Mouse (Mus musculus) midbrain, embryonic 11.5 days (tissue): ENCODE measurements around the gene Itpk1. TPM values are rescaled to one million over a fixed set of nuclear protein-coding genes. Genes with fewer than 3 reads are reported as not detected.

ENCODE experiments used
- ATAC-seq: fragments of 200-750 bp; cut with Nextera tagmentation; 2 replicates; pipeline ENCODE4 v1.8.0; 2017; ENCODE audit warnings: moderate TSS enrichment, moderate library complexity; ENCODE audit not compliant: low FRiP score
- DNase-seq: peaks from one replicate; pipeline ENCODE4 v3.0.0; 2015; ENCODE audit warnings: low spot score; ENCODE audit errors: missing footprints
- H3K27ac ChIP-seq: fragments of 300-500 bp; sonication (generic); 2 replicates; pipeline ENCODE4 v1.5.1; 2014; ENCODE audit warnings: low read depth, low read length
- H3K27me3 ChIP-seq: fragments of 300-500 bp; sonication (generic); 2 replicates; pipeline ENCODE4 v1.6.1; 2014; ENCODE audit warnings: mild to moderate bottlenecking, low read length, moderate library complexity, mixed read lengths; ENCODE audit not compliant: control insufficient read depth, insufficient read depth
- H3K36me3 ChIP-seq: fragments of 300-500 bp; sonication (generic); 2 replicates; pipeline ENCODE4 v1.6.1; 2014; ENCODE audit warnings: mild to moderate bottlenecking, low read length, moderate library complexity, mixed read lengths; ENCODE audit not compliant: control insufficient read depth, insufficient read depth
- H3K4me1 ChIP-seq: fragments of 300-500 bp; sonication (generic); 2 replicates; pipeline ENCODE4 v1.6.1; 2014; ENCODE audit warnings: low read length; ENCODE audit not compliant: control insufficient read depth, insufficient read depth
- H3K4me2 ChIP-seq: fragments of 300-500 bp; sonication (generic); 2 replicates; pipeline ENCODE4 v1.6.1; 2014; ENCODE audit warnings: mild to moderate bottlenecking, moderate library complexity
- H3K4me3 ChIP-seq: fragments of 300-500 bp; sonication (generic); 2 replicates; pipeline ENCODE4 v1.5.1; 2014; ENCODE audit warnings: low read depth, low read length
- H3K9ac ChIP-seq: fragments of 300-500 bp; sonication (generic); 2 replicates; pipeline ENCODE4 v1.6.1; 2014; ENCODE audit warnings: low read length
- H3K9me3 ChIP-seq: fragments of 300-500 bp; sonication (generic); 2 replicates; pipeline ENCODE4 v1.6.1; 2016; ENCODE audit warnings: low read length; ENCODE audit not compliant: control insufficient read depth
- WGBS: fragments of 180-500 bp; shearing (Covaris S2); extraction: QIAGEN DNeasy Blood & Tissue Kit; methylation state at CpG from one replicate; pipeline ENCODE4 v1.1.7; 2014; 5-methylcytosine and 5-hydroxymethylcytosine counted together
- polyA plus RNA-seq: library from polyadenylated mRNA; unstranded; fragments of >200 nt; fragmentation: Nextera tagmentation; extraction: Ambion mirVana; gene quantifications from 2 replicates; pipeline ENCODE4 v1.2.1, GENCODE M21; 2014

Gene Itpk1
- polyA plus RNA-seq, 1 experiment from 2014 or later: 14.2 TPM

- Histone ChIP-seq H3K36me3 (no peaks in the 10 kb centered on the region), H3K27ac (no peak overlapping the region), H3K27me3 (no peaks in the 10 kb centered on the region), H3K4me2 (no peak overlapping the region), H3K4me3 (no peak overlapping the region), H3K4me1 (peaks cover 12% of the 10 kb centered on the region), H3K9me3 (no peaks in the 10 kb centered on the region), H3K9ac (no peak overlapping the region)
- ATAC-seq (no peak), DNase-seq (no peak)
- 74% methylated on average over 3 of the region's 3 CpGs for WGBS
These were observed 27.6 kb downstream of the Itpk1 start for GRCm38 (mm10) chr12:102677089-102677488.

DNA sequence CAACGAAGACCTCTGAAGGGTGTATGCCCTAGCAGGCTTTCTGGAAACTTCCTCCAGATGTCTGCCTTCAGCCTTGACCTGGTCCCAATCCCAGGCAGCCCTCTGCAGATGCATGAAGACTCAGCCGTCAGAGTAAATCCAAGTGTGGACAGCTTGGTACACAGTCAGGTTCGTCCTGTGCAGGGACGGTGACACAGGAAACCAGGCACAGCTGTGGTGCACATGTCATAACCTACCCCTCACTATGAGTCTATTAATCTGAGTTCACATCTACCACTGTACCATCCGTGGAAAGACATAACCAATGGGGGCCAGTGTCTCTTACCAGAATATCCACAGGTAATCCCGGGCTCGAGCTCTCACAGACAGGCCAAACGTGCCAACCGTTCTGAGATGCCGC is 30.2 kb downstream of the Itpk1 start:
- H3K4me3 ChIP-seq: no peak overlapping the region
- WGBS: 91% methylated on average over 10 of the region's 10 CpGs
- H3K4me2 ChIP-seq: no peak overlapping the region
- no peaks in the 10 kb centered on the region for H3K9me3 ChIP-seq
- no peaks in the 10 kb centered on the region for H3K36me3 ChIP-seq
- no peak for DNase-seq
- no peak for ATAC-seq
- H3K27me3 ChIP-seq: no peaks in the 10 kb centered on the region
- no peak overlapping the region for H3K9ac ChIP-seq
- H3K27ac ChIP-seq: no peak overlapping the region
- H3K4me1 ChIP-seq: peaks cover 20% of the 10 kb centered on the region

DNA sequence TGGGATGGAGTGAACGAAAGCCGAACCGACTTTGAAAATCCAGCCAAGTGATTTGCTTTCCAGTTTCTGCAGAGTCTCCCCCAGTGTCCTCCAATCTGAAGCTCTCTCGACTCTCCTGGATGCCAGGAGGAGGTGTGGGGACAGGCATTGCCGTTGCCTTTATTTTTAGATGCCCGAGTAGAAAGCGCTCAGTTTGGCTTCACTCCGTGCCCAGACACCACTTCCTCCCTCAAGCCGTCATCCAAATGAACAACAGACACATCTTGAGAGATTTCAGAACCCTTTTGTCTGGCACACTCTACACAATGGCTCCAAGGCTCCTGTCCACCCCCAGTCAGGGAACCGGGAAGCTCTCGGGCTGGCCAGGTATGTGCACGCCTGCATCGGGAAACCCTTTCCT is 30.6 kb downstream of the Itpk1 start:
- Histone ChIP-seq H3K4me1 (peaks cover 16% of the 10 kb centered on the region), H3K9ac (no peak overlapping the region), H3K9me3 (no peaks in the 10 kb centered on the region), H3K4me3 (no peak overlapping the region), H3K27me3 (no peaks in the 10 kb centered on the region), H3K36me3 (no peaks in the 10 kb centered on the region), H3K4me2 (no peak overlapping the region), H3K27ac (no peak overlapping the region)
- WGBS: 93% methylated on average over 13 of the region's 13 CpGs
- ATAC-seq (no peak), DNase-seq (no peak)

DNA sequence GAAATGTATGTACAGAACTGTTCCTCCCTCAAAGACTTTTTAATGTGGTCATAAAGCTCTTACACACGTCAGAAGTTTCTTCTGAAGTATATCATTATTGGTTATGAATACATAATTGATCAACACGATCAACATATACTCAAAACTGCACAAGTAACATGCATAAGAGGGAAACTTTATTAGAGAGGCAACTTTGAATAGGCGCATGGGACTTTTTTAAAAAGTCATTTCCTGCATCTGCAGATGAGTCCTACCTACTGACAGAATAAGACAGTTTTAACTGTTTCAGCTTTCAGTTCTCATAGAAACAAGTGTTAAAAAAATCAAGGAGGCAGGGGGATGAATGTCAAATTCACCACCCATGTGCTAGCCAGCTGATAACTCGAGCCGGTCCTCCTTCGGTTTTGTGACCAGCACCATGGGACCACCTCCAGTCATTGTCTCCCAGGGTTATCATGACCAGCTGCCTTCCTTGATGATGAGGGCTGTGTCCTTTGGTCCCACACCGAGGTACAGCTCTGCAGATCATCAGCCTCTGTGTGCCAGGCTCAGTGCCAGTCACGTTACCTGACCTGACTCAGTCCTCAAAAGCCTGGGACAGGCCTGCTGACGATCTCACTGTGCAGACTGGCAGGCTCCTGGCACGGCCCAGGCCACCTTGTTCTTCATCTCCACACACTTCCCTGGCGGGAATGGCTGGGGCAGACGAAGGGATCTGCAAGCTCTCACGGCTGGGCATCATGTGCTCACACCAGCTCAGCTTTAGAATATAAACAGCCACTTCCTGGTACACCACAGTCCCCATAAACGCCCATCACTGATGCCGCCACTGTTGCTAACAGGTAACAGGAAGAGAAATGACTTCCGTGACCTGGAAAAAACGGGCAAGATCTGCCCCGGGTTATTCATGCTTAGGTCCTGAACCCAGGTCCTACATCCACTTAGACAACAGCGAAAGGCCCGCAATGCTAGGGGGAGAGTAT is 31.6 kb downstream of the Itpk1 start:
- DNase-seq: no peak
- Histone ChIP-seq H3K9ac (no peak overlapping the region), H3K27me3 (no peaks in the 10 kb centered on the region), H3K27ac (no peak overlapping the region), H3K4me1 (peaks cover 9% of the 10 kb centered on the region), H3K36me3 (no peaks in the 10 kb centered on the region), H3K4me3 (no peak overlapping the region), H3K9me3 (no peaks in the 10 kb centered on the region), H3K4me2 (no peak overlapping the region)
- 89% methylated on average over 20 of the region's 20 CpGs for WGBS
- ATAC-seq: no peak

DNA sequence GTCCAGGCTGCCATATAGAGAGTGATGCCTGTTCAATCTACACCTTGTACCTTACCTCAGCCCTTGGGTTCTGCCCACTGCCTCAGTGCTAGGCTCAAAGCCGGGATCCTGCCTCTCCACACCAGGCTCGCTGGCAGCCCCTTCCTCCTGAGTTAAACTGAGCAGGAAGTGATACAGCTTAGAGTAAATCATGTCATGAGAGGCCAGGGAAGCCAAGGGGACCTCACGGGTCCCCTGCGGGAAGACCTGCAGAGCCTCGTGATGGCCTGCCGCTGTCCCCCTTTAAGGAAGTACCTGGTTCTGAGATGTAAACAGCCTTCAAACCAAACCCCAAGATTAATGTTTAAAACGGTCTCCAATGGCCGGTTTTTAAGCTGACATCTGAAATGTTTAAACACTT is 32.6 kb downstream of the Itpk1 start:
- no peaks in the 10 kb centered on the region for H3K27me3 ChIP-seq
- H3K4me3 ChIP-seq: no peak overlapping the region
- no peaks in the 10 kb centered on the region for H3K9me3 ChIP-seq
- H3K4me1 ChIP-seq: peaks cover 8% of the 10 kb centered on the region
- H3K4me2 ChIP-seq: no peak overlapping the region
- no peak overlapping the region for H3K27ac ChIP-seq
- DNase-seq (no peak), ATAC-seq (no peak)
- no peaks in the 10 kb centered on the region for H3K36me3 ChIP-seq
- WGBS: 83% methylated on average over 8 of the region's 8 CpGs
- H3K9ac ChIP-seq: no peak overlapping the region

DNA sequence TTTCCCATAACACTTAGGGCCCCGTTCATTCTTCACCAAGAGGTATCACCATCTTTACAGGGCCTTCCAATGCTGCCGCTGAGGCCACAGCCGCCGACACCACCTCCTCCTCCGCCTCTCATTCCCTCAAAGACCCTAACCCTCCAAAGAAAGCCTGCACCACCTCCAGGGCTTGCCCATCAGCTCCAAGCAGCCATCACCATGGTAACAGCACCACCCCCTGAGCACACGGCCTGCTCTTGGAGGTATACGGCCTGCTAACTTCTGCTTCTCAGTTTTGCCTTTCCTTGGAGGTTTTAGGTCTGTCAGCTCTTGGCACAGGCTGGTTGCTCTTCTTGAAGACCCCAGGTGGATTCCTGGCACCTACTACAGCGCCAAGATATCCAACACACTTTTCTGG is 33.9 kb downstream of the Itpk1 start:
- Histone ChIP-seq H3K4me2 (no peak overlapping the region), H3K4me1 (peaks cover 8% of the 10 kb centered on the region), H3K9ac (no peak overlapping the region), H3K27ac (no peak overlapping the region), H3K27me3 (no peaks in the 10 kb centered on the region), H3K36me3 (no peaks in the 10 kb centered on the region), H3K9me3 (no peaks in the 10 kb centered on the region), H3K4me3 (no peak overlapping the region)
- DNase-seq: no peak
- WGBS: 32% methylated on average over 8 of the region's 8 CpGs
- peak; percentile 70; the same call in 1 of the 2 replicates for ATAC-seq

DNA sequence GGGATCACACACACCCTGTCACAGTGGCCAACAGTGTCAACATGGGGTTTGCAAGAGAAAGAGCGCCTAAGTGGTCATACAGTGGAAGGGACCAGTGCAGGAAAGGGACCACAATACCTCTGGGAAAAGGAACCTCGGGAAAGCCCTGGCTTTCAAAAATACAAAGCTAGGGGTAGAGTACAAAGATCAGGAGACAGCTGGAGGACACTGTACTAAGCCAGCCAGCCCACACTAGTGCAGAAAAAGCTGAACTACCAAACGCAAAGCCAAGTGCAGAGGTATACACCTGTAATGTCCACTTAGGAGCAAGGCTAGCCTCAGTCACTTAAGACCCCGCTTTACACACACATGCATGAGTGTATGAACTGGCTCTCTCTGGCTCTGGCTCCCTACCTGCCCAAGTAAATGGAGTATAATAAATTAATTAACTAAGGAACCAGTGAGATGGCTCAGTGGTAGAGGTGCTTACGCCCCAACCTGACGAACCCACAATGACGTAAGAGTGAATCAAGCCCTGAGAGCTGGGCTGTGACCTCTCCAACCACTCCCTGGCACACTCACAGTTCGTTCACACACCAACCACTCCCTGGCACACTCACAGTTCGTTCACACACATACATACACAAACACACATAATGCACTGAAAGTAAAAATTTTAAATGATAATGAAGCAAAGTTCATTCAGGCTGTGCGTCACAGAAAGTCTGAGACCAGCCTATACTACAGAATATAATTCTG is 39.1 kb downstream of the Itpk1 start:
- Histone ChIP-seq H3K4me1 (peaks cover 2% of the 10 kb centered on the region), H3K9ac (no peak overlapping the region), H3K9me3 (no peaks in the 10 kb centered on the region), H3K27me3 (no peaks in the 10 kb centered on the region), H3K4me3 (no peak overlapping the region), H3K4me2 (no peak overlapping the region), H3K27ac (no peak overlapping the region), H3K36me3 (no peaks in the 10 kb centered on the region)
- 91% methylated on average over 10 of the region's 10 CpGs for WGBS
- ATAC-seq (no peak), DNase-seq (no peak)

DNA sequence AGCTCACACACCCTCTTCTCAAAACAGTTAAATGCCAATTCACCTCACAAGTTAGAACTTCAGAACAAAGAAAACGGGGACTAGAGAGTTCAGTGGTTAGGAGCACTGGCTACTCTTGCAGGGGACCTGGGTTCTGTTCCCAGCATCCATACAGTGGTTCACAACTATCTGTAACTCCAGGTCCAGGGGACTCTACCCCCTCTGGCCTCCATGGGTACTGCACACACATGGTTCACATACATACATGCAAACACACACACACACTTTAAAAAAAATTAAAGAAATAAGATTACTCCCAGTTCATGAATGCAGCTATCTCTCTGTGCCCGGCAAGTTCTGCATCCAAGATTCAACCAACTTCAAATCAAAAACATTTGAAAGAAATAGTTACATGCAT is 40.7 kb downstream of the Itpk1 start:
- Histone ChIP-seq H3K36me3 (no peaks in the 10 kb centered on the region), H3K9ac (no peak overlapping the region)
- no peak for ATAC-seq

More for the DNA sequence above, 40.7 kb downstream of the Itpk1 start:
- no peak for DNase-seq
- no peak overlapping the region for H3K4me3 ChIP-seq
- H3K4me1 ChIP-seq: no peaks in the 10 kb centered on the region
- H3K4me2 ChIP-seq: no peak overlapping the region
- no peaks in the 10 kb centered on the region for H3K9me3 ChIP-seq
- no peaks in the 10 kb centered on the region for H3K27me3 ChIP-seq
- no peak overlapping the region for H3K27ac ChIP-seq
- WGBS: 94% methylated on average over 2 of the region's 2 CpGs
